Mouse (Mus musculus) adrenal gland, postnatal 4 days (tissue): ENCODE results near the gene Zmat5. TPM values are rescaled to one million over a fixed set of nuclear protein-coding genes. Genes with fewer than 3 reads are reported as not detected.
A peak's percentile ranks its signal among the peaks of the same experiment; 100 is the strongest.
"Not testable (repeated sequence)": the region's sequence is repeated elsewhere in the genome, so short reads cannot be mapped to it uniquely, and the experiment has no call there.

Experiments
- DNase-seq, 2 experiments: peaks; one replicate each; pipeline ENCODE4 v3.0.0; 2021 to 2022; ENCODE audit warnings: low spot score in 2 of 2, mixed read lengths in 2 of 2
- total RNA-seq, 2 experiments: library from RNA; stranded (reverse); gene quantifications; 2 replicates each; pipeline ENCODE4 v1.2.3; 2021

Gene Zmat5
- total RNA-seq, 2 experiments from 2014 or later, result 45.4 to 45.7 TPM

- no peak for DNase-seq
Measured at GRCm38 (mm10) chr11:4688632-4689380, 15.7 kb upstream of the Zmat5 start.

GRCm38 (mm10) chr11:4690353-4690752, 14.1 kb upstream of the Zmat5 start:
- no peak for DNase-seq

GRCm38 (mm10) chr11:4691213-4691612, 13.3 kb upstream of the Zmat5 start:
- DNase-seq, result peak in 1 of 2 experiments; percentile 35

GRCm38 (mm10) chr11:4692162-4692561, 12.3 kb upstream of the Zmat5 start:
- DNase-seq, result no peak

GRCm38 (mm10) chr11:4697043-4697983, 7.2 kb upstream of the Zmat5 start:
- peak in 1 of 2 experiments; percentile 53 for DNase-seq

- no peak for DNase-seq
Measured at GRCm38 (mm10) chr11:4700726-4701125, 3.8 kb upstream of the Zmat5 start.

GRCm38 (mm10) chr11:4703688-4704071, 798 bp upstream of the Zmat5 start:
- no peak for DNase-seq

GRCm38 (mm10) chr11:4705178-4705577, 700 bp downstream of the Zmat5 start:
- no peak for DNase-seq

- DNase-seq, result not testable (repeated sequence)
Measured at GRCm38 (mm10) chr11:4710188-4710587, 5.7 kb downstream of the Zmat5 start.

GRCm38 (mm10) chr11:4712822-4713221, 8.3 kb downstream of the Zmat5 start:
- no peak for DNase-seq

GRCm38 (mm10) chr11:4714727-4715126, 10.2 kb downstream of the Zmat5 start:
- no peak for DNase-seq

GRCm38 (mm10) chr11:4715596-4715995, 11.1 kb downstream of the Zmat5 start:
- DNase-seq, result no peak

GRCm38 (mm10) chr11:4716530-4717236, 12.2 kb downstream of the Zmat5 start:
- DNase-seq, result no peak

GRCm38 (mm10) chr11:4718548-4718947, 14.1 kb downstream of the Zmat5 start:
- DNase-seq, result no peak

GRCm38 (mm10) chr11:4719961-4720360, 15.5 kb downstream of the Zmat5 start:
- DNase-seq, result no peak

GRCm38 (mm10) chr11:4720393-4720792, 15.9 kb downstream of the Zmat5 start:
- DNase-seq, result no peak

GRCm38 (mm10) chr11:4720900-4721580, 16.6 kb downstream of the Zmat5 start:
- DNase-seq, result no peak

GRCm38 (mm10) chr11:4721728-4722127, 17.2 kb downstream of the Zmat5 start:
- DNase-seq, result no peak

GRCm38 (mm10) chr11:4729603-4730002, 25.1 kb downstream of the Zmat5 start:
- peak in 1 of 2 experiments; percentile 69 for DNase-seq

GRCm38 (mm10) chr11:4730096-4730495, 25.6 kb downstream of the Zmat5 start:
- no peak for DNase-seq

- no peak for DNase-seq
Measured at GRCm38 (mm10) chr11:4730913-4731312, 26.4 kb downstream of the Zmat5 start.
